Mouse (Mus musculus) cerebellum, adult 2 months (tissue): ENCODE results near the gene Pank1.

Experiments
- CTCF ChIP-seq: fragments of 200-500 bp; IDR thresholded peaks from 2 replicates; pipeline ENCODE4 v1.5.1; 2011; ENCODE audit warnings: low read depth, mild to moderate bottlenecking, control low read depth, low read length, moderate library complexity, borderline replicate concordance; ENCODE audit not compliant: insufficient read depth
- POLR2A ChIP-seq: fragments of 200-500 bp; IDR thresholded peaks from 2 replicates; pipeline ENCODE4 v1.6.1; 2011; ENCODE audit warnings: low read length, control low read depth, borderline replicate concordance; ENCODE audit not compliant: insufficient read depth

GRCm38 (mm10) chr19:34846508-34847038 lies 32.7 kb downstream of the Pank1 start:
- TF ChIP-seq CTCF: no peak
- no peak for TF ChIP-seq POLR2A
